Mouse (Mus musculus) retina, postnatal 7 days (tissue): ENCODE results near the gene Dok1.
A peak's percentile ranks its signal among the peaks of the same experiment; 100 is the strongest.

ENCODE experiments used
- DNase-seq: peaks from one replicate; pipeline ENCODE4 v3.0.0-alpha.2; 2012; ENCODE audit warnings: low read depth, low spot score

The Dok1 gene

DNA sequence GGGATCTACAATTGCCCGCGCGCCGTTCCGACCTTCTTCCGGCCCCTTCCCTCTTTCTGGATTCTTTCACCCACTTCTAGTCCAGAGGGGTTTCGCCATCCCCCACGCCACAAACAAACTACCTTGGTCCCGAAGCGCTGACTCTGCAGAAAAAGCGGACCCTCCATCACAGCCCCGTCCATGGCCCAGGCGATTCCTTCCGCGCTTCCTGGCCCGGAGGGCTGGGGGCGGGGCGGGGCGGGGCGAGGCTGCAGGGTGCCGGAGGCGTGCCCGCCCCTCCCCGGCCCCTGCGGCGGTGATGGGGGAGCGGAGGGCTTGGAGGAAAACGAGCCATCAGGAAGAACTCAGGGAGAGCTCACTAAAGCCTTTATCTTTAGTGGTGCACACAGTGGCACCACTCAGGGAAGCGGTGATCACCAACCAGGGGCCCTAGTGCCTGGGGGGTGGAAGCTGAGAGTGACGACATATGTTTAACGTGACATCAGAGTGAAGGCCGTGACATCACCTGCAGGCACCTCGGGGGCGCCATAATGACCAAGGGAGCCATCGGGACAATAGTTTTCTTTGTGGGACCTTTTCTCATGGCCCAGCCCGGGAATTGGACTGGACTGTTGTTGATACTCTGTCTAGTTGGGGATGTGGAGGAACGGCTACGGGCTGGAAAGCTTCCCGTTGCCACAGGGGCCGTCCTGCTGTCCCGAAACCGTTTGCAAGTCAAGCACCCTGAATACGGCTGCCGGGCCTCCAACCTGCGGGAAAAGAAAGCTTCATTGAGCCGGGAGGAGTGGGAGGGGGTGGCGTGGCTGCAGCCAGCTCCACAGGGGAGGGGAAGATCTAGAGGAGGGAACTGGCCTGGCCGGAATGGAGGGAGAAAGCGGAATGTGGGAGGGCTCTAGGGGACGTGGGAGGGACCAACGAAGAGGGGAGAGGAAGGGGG is at the start of gene Dok1, which contains the start of gene Loxl3:
Gene Dok1, minus strand, starts transcription at position 223 of the 937 bp plus-strand sequence.
Gene Loxl3, plus strand, starts transcription at position 925 of the 937 bp plus-strand sequence.
- DNase-seq, result no peak

DNA sequence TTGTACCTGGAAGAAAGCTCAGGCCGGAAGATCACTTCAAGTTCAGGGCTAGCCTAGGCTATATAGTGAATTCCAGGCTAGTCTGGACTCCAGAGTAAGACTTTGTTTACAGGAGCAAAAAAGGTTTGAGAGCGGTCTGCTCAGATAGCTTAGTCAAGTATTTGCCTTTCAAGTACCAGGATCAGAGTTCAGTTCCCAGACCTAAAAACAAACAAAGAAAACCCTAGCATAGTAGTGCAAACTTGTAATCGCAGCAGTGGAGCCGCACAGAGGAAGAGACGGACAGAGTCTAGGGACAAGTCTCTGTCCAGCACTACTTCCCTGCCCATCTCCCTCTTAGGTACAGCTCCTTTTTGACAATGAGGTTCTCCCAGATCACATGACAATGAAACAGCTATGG is 46.9 kb upstream of the Dok1 start:
- DNase-seq, result no peak

DNA sequence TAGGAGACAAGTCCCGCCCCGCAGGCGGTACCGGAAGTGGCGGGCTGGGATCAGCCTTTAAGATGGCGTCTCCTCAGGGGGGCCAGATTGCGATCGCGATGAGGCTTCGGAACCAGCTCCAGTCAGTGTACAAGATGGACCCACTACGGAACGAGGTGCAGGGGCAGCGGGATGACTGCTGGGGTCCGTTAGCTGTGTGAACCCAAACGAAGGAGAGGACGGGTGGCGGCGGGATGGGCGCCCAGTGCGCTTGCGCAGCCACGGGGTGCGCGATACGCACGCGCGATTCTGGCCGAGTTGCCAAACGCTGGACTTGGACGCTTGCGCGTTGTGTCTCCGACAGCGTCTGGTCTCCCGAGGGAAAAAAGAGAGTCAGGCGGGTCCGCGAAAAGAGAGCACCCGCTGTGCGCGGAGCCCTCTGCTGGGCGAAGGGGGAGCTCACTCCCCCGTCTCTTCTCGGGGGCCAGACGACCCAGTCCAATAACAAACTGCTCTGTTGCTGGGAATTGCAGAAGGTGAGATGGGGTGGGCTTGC is 45.1 kb upstream of the Dok1 start:
- peak; percentile 98 for DNase-seq

DNA sequence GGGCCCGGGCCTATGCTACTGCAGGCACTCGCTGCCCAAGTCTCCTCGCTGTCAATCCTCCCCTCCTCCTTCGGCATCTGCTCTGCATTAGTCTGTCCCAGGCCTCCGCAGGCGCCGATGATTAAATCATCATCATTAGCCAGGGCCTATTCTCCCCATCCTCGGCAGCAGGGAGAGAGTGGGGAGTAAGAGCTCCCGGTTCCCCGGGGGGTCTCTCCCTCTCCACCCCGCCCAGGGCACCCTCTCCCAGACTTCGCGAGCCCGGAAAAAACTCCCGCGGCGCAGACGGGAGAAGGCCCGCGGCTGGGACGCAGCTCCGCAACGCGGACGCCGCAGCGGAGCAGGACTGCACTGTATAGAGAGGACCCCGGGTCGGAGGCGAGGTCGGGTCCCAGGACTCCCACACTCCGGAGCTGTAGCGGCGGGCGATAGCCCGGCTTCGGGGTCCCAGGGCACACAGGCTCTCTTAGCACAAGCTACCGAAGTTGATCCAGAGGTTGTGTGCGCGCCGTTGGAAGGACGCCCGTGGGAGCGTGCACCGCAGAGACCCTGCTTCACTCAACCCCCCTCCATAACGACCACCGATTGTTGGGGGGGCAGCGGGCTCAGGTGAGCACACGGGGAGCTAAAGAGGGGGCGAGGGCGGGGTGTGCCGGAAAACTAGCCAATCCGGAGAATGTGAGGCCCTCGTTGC is 44.5 kb upstream of the Dok1 start, which contains the start of gene Pcgf1:
Gene Pcgf1, plus strand, starts transcription at position 240 of the 694 bp plus-strand sequence.
- no peak for DNase-seq

DNA sequence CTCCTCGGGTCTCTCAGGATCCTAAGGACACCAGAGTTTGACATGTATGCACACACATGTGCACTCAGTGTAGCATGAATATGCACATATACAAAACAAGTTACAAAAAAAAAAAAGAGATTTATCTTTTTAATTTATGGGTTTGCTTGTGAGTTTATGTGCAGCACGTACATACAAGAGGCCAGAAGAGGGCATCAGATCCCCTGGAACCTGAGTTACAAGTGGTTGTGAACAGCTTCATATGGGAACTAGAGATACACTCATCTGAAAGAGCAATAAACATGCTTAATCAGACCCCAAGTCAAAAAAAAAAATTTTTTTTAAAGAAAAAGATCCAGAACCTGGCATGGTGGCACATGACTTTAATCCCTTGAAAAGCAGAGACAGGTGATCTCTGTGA is 41.7 kb upstream of the Dok1 start:
- DNase-seq, result no peak

DNA sequence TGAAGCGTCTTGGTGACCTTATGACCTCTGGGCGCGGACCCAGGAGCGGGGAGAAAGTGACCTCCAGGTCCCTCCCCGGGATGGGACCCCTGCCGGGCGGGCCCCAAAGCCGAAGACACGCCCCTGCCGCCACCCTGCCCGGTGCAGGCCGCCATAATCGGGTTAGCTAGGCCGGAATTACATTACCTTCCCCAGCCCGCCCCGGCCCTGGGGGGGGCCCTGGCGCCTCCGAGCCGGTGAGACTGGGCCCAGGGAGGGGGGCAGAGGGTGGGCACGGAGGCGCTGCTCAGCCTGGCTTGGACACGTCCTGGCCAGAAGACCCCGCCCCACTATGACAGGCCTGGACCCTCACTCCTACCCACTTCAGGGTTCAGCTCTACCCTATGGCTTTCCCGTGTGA is 37.9 kb upstream of the Dok1 start:
- DNase-seq, result no peak

DNA sequence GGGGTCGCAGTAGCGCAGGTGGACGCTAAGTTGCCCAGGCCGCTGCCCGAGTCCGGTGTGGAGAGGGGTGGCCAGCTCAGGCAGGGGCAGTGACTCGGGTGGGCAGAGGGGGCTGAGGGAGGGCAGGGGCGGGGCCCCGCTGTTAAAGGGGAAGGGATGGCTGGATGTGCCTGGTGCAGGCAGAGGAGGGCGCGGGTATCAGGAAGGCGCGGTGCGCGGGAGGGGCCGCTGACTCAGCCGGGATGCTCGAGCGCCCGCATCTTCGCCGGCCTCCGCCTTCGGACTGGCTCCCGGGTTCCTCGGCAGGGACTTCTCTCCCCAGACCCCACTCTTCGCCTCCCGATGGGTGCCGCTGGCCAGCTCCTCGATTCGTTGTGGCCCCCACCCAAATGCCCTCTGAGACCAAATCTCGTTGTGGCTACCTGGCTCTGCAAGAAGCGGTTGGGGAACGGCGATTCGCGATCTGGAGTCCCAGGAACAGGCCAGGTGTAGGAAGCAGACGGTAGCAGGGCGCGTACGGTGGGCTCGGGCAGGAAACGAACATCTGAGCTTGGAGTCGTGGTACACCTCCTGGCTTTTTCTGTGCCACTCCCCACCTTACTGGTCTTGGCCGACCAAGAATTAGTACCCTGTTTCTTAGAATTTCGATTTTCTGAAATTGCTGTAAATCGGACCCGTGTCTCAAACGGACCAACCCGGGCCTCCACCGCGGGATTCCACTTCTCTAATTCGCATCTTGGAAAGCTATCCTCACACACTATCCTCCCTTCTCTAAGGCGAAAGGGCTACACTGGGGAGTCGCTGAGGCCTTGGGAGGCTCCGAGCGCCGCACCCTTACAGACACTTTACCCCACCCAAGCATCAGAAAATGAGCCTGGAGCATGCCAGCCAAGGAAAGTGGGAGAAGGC is 37.3 kb upstream of the Dok1 start:
- DNase-seq, result no peak

DNA sequence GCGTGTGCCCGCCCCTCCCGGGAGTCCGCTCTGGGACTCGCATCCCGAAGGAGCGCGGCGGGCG is 36.8 kb upstream of the Dok1 start, which contains the start of gene Tlx2:
Gene Tlx2, minus strand, starts transcription at position 47 of the 64 bp plus-strand sequence.
- no peak for DNase-seq

DNA sequence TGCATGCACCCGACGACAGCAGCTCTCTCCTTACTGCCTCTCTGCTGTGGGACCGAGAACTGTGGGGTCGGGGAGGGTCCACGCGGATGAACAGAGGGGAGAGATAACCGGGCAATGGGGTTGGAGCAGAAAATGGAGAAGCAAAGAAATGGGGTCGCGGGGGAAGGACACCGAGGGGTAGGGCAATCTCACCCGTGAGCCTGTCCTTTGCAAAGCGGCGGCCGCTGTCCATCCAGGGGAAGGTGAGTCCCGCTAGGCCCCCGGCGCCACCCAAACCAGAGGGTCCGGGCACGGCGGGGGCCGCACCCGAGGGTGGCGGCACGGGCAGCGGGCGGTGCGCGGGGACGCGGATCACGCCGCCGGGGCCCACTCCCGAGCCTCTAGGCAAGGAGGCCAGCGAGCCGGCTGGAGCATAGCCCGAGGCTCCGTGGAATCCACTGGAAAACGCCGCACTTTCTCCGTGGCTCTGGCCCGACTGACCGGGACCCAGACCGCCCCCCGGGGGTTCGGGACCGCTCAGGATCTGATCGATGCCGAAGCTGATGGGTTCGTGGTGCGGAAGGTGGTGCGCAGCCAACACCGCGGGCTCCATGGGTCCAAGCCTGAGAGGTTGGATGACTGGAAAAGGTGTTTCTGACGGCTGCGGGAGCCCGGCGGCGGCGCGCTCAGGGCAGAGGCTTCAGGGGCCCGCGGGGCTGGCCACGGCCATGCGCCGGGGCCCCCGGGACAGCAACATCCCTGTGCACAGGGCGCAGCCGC is 36.4 kb upstream of the Dok1 start:
- DNase-seq, result no peak

DNA sequence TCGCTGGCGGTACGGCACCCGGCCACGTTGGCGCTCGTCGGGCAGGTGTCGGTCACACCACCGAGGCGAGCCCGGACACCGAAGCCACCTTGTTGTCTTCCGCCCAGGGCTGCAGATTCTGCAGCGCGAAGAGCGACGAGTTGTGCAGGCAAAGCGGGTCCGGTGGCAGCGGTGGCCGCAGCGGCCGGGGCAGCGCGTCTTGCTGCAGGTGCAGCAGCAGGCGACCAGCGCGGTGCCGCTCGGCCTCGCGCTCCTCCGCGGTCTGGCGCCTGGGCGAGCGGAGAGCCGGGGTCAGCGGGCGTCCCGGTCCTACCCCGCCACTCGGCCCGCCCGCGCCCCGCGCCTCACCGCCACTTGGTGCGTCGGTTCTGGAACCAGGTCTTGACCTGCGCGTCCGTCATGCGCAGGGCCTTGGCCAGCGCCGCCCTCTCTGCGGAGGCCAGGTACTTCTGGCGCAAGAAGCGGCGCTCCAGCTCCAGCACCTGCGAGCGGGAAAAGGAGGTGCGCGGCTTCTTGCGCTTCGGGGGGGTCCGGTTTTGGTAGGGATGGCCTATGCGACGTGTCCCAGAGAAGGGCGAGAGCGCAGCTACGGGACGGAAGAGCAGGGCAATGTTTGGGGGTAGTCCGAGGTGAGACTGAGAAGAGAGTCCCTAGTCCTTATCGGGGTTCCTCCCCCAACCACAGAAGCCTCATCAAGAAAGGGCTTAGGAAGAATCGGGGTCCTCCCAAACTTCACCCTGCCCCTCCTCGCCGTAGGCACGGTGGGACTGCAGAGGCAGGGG is 35.6 kb upstream of the Dok1 start:
- no peak for DNase-seq

DNA sequence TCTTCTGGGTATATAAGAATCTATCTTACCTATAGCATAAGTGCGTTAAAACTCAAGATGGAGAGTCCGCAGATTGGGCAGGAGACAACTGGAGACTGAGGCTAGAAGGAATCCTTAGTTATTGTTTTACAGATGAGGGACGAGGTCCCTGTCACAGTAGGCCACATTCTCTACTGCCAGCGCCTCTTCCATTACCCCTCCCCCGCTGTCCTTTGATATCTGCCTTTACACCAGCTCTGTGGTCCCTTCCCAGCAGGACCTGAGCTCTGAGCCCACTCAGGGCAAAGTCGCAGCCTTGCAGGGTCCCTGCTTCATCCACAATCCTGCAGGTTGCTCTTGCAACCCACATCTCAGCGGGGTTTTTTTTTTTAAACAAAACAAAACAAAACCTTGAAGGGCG is 35.0 kb upstream of the Dok1 start:
- no peak for DNase-seq

DNA sequence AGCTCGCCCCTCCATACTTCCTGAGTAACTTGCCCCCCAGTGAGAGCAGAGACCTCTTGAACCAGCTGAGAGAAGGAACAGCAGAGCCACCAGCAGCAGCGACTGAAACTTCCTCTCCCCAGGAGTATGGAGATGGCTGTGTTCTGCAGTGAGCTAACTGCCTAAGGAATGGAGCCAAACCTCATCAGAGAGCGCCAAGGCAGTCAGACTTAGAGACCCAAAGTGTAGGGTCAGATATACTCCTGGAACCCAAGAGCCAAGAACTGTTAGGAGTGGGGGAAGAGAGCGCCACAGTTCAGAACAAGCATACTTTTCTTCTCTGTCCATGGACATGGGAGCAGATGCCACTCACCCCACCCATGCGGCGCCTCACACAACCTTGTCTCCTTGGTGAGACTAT is 33.2 kb upstream of the Dok1 start:
- DNase-seq, result no peak

DNA sequence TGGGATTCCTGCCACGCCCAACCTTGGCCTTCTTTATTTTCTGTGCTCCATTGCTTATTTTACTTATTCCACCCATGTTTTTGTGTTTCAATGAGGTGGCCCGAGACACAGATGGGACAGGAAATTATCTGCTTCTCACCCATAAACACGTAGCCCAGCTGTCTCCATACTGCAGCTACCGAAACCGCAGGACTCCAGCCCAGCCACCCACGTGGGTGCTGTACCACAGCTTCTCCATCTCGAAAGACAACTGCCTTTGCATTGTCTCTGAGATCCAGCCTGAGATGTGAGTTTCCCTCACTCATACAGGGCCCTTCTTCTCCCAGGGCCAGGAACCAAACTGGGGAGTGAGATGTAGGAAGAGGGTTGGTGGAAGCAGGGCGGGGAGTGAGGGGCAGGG is 32.7 kb upstream of the Dok1 start:
- no peak for DNase-seq

DNA sequence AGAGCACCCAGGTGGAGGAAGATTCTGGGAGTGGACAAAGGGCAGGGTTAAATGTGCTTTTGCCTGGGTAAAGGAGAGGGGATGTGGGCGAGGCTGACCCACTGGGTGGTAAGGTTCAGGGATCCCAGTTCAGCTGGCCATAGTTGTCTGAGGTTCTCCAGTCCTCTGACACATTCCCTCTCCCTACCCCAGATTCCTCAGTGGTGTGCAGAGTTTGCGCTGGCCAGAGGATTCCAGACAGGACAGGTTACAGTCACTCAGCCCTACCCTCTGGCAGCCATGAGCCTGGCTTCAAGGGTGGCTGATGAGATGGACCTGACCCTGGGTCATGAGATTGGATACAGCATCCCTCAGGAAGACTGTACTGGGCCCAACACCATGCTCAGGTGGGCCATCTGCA is 25.5 kb upstream of the Dok1 start:
- no peak for DNase-seq

DNA sequence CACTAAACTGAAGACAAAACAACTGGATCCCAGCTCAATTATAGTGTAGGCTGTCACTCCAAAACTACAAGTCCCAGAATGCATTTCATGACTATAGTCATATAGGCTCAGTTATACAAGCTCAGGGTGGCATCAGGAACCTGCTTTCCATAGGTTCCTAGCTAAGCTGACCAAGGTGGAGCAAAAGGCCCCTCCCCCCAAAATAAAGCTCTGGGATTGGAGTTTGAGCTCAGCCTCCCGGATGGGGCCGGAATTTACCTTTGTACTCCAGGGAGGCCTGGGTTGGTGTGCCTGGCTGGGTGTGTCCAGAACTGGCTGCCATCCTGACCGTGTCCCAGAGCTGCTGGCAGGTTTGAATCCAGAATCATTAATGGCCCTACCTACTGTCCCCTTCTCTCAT is 24.5 kb upstream of the Dok1 start, which contains the start of gene Dqx1:
Gene Dqx1, plus strand, starts transcription at position 55 of the 400 bp plus-strand sequence.
- DNase-seq, result no peak

DNA sequence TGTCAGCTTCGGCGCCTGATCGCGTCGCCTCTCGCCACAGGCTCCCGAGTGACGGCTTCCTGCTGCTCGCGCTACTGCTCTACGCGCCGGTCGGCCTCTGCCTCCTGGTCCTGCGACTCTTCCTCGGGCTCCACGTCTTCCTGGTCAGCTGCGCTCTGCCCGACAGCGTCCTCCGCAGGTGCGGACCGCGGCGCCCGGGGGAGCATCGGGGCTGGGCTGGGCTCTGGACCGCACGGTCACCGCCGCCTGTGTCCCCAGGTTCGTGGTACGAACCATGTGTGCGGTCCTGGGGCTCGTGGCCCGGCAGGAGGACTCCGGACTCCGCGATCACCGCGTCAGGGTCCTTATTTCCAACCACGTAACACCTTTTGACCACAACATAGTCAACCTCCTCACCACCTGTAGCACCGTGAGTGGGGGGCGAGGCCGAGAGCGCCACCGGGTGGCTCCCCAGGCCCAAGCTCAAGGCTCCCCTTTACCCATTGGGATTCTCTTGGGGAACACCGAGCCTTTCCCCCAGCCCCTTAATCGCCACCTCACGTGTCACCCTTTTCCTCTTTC is 21.7 kb upstream of the Dok1 start, which contains the start of gene Htra2:
Gene Htra2, minus strand, starts transcription at position 403 of the 561 bp plus-strand sequence.
- no peak for DNase-seq

DNA sequence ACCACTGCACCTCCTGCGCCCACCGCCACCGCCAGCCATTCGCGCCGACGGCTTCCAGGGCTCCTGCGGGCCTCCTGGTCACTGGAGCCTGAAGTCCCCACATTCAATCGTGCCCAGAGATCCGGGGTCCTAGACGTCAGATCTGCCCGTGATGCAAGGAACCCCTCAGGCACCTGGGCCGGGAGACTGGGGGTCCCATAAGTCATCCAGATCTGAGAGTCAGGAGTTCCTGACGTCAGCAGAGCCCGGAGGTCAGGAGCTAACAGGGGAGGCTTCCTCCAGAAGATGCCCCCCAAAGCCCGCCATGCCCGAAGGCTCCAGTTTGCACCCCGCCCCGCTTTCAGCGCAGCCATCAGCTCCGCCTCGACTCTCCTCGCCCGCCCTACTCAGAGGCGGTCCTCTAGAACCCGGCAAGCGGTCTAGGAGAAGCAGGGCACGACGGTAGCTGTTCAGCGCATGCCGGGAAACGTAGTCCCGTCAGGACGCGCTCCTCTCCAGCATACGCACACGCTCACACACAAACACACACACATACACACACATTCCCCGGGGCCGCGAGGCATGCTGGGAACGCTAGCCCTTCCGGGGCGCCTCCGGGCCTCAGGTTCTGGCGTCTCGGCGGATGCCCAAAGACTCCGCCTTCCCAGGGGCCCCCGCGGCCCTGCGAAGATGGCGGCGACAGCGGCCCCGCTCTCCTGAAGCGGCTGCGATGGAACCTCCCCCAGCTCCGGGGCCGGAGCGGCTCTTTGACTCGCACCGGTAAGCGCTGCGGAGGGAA is 21.0 kb upstream of the Dok1 start, which contains the start of gene Aup1:
Gene Aup1, plus strand, starts transcription at position 448 of the 778 bp plus-strand sequence.
- peak; percentile 98 for DNase-seq

DNA sequence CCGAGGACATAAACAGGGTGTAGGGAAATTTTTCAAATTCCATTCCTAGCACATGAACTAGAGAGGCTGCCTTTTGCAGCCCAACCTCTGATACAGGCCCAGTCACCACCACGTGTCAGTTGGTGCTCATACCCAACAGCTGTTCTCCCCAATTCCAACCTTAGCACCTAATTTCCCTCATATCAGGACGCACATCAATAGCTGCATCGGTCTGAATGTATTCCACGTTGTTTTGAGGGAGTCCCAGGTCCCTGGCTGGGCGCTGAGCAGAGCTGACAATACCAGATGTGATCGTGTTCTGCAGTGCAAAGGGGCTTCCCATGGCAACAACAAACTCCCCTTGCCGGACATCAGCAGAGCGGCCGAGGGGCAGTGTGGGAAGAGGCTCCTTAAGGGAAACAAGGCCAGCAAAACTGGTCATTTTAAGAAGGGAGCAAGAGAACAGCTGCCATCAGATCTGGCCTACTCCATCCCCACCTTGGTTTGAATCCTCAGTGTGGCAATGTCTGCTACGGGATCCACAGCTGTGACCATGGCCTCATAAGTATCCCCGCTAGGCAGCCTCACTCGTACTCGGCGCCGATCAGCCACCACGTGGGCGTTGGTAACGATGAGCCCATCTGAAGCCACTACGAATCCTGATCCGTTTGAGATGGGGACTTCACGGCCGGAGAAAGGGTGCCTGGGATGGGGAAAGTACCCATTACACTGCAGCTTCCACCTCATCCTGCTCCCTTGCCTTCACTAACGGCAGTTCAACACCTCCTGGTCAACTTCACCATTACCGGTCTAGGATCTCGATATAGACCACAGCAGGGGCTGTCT is 20.1 kb upstream of the Dok1 start:
- no peak for DNase-seq
